27 mouse cellular contexts compared by ENCODE assay signal in genomic region chr13:91156949-91157348, GRCm38 (mm10).
A peak's percentile ranks its signal among the peaks of the same experiment; 100 is the strongest.
DNase-seq lines count a peak whose midpoint lies in the region; ATAC-seq and TF ChIP-seq lines count a peak whose summit lies in the region.
"Had no signal": no experiment of that assay in that cellular context is flagged by ENCODE, and none has a peak within 500 bp of the region (broad histone marks: within the 10 kb centered on the region; RNA-seq: fewer than 3 reads in every experiment).

No protein-coding gene starts in this region.

- H3K9me3 ChIP-seq in liver, embryonic 13.5 days (replicated peaks): no peaks in the 10 kb centered on the region
- H3K9me3 ChIP-seq in intestine, embryonic 15.5 days: no peaks in the 10 kb centered on the region
- no peaks in the 10 kb centered on the region for H3K9me3 ChIP-seq in intestine, postnatal 0 days (ENCODE audit: control insufficient read depth)
- H3K9me3 ChIP-seq: embryonic facial prominence, embryonic 13.5 days; embryonic facial prominence, embryonic 15.5 days; forebrain, embryonic 10.5 days; forebrain, embryonic 12.5 days; G1E had no signal

- no peak overlapping the region for H3K4me3 ChIP-seq in liver, embryonic 13.5 days (replicated peaks)
- no peak overlapping the region for H3K4me3 ChIP-seq in intestine, embryonic 15.5 days (replicated peaks)
- H3K4me3 ChIP-seq in intestine, postnatal 0 days (ENCODE audit: low read depth, low read length): no peak overlapping the region
- H3K4me3 ChIP-seq: embryonic facial prominence, embryonic 13.5 days; embryonic facial prominence, embryonic 15.5 days; erythroblast, embryonic 14.5 days; forebrain, embryonic 10.5 days; forebrain, embryonic 12.5 days had no signal

- TF ChIP-seq CTCF in intestine, postnatal 0 days (IDR thresholded peaks at IDR 0.05; ENCODE audit: low read depth): no peak

- peak; percentile 50; the same call in 1 of the 2 replicates for ATAC-seq in liver, embryonic 13.5 days (ENCODE audit: low read depth)
- peak; percentile 66 for ATAC-seq in intestine, embryonic 15.5 days
- ATAC-seq in intestine, postnatal 0 days: peak; percentile 48; the same call in 1 of the 2 replicates
- ATAC-seq: activated CD4-positive, CD25-positive, alpha-beta regulatory T cell, adult 4 months; CD4-positive, CD25-positive, alpha-beta regulatory T cell, adult 4 months; forebrain, embryonic 16.5 days; Patski had no signal

- H3K36me3 ChIP-seq in liver, embryonic 13.5 days: no peaks in the 10 kb centered on the region
- H3K36me3 ChIP-seq in intestine, embryonic 15.5 days: no peaks in the 10 kb centered on the region
- H3K36me3 ChIP-seq in intestine, postnatal 0 days (ENCODE audit: control insufficient read depth, insufficient read depth): no peaks in the 10 kb centered on the region
- H3K36me3 ChIP-seq: embryonic facial prominence, embryonic 13.5 days; embryonic facial prominence, embryonic 15.5 days; forebrain, embryonic 10.5 days; forebrain, embryonic 12.5 days had no signal

- H3K27ac ChIP-seq in liver, embryonic 13.5 days: no peak overlapping the region
- no peak overlapping the region for H3K27ac ChIP-seq in intestine, embryonic 15.5 days
- H3K27ac ChIP-seq in intestine, postnatal 0 days (ENCODE audit: low read depth, low read length): no peak overlapping the region
- H3K27ac ChIP-seq: embryonic facial prominence, embryonic 13.5 days; embryonic facial prominence, embryonic 15.5 days; forebrain, embryonic 10.5 days; forebrain, embryonic 12.5 days had no signal

- H3K4me2 ChIP-seq in liver, embryonic 13.5 days: no peak overlapping the region
- H3K4me2 ChIP-seq in intestine, embryonic 15.5 days (replicated peaks): no peak overlapping the region
- no peak overlapping the region for H3K4me2 ChIP-seq in intestine, postnatal 0 days (replicated peaks; ENCODE audit: low read depth)
- H3K4me2 ChIP-seq: embryonic facial prominence, embryonic 13.5 days; embryonic facial prominence, embryonic 15.5 days; forebrain, embryonic 12.5 days had no signal

- 68% methylated on average over 2 of the region's 2 CpGs for WGBS in liver, embryonic 13.5 days (ENCODE audit: insufficient replicate concordance)
- WGBS in intestine, embryonic 15.5 days: 71% methylated on average over 2 of the region's 2 CpGs
- 52% methylated on average over 2 of the region's 2 CpGs for WGBS in intestine, postnatal 0 days

- no peak overlapping the region for H3K9ac ChIP-seq in liver, embryonic 13.5 days
- no peak overlapping the region for H3K9ac ChIP-seq in intestine, embryonic 15.5 days
- H3K9ac ChIP-seq in intestine, postnatal 0 days (ENCODE audit: low read depth, low read length): no peak overlapping the region
- H3K9ac ChIP-seq: embryonic facial prominence, embryonic 13.5 days; embryonic facial prominence, embryonic 15.5 days; forebrain, embryonic 12.5 days had no signal

- H3K4me1 ChIP-seq in liver, embryonic 13.5 days (replicated peaks): no peaks in the 10 kb centered on the region
- no peaks in the 10 kb centered on the region for H3K4me1 ChIP-seq in intestine, embryonic 15.5 days (replicated peaks)
- H3K4me1 ChIP-seq in intestine, postnatal 0 days (replicated peaks; ENCODE audit: control insufficient read depth, insufficient read depth, low read length): no peaks in the 10 kb centered on the region
- H3K4me1 ChIP-seq: forebrain, embryonic 10.5 days; forebrain, embryonic 12.5 days had no signal

- no peaks in the 10 kb centered on the region for H3K27me3 ChIP-seq in liver, embryonic 13.5 days
- no peaks in the 10 kb centered on the region for H3K27me3 ChIP-seq in intestine, embryonic 15.5 days (replicated peaks)
- H3K27me3 ChIP-seq in intestine, postnatal 0 days (replicated peaks; ENCODE audit: control insufficient read depth, insufficient read depth, low read length): no peaks in the 10 kb centered on the region
- H3K27me3 ChIP-seq: CH12.LX; embryonic facial prominence, embryonic 13.5 days; embryonic facial prominence, embryonic 15.5 days; forebrain, embryonic 12.5 days; Patski had no signal

- DNase-seq in liver, embryonic 13.5 days: no peak
- no peak for DNase-seq in liver
- DNase-seq in heart, postnatal 25 days (ENCODE audit: low spot score): no peak
- no peak for DNase-seq in kidney, adult 18-20 months
- DNase-seq: adrenal gland, adult 8-10 months; adrenal gland, postnatal 14 days; adrenal gland, postnatal 36 days; B cell, adult 2 months; cerebellum, adult 18-20 months; cerebellum, adult 8-10 months; cerebellum, adult 9-11 months; cerebellum, postnatal 14 days; cerebellum, postnatal 36 days; embryo, embryonic 11 days had no signal

- intact Hi-C loops in heart, postnatal 25 days (cut with DNase I): no loop called here
